Mouse (Mus musculus) MEL (cell line): ENCODE data around the gene Col4a2. TPM values are rescaled to one million over a fixed set of nuclear protein-coding genes. Genes with fewer than 3 reads are reported as not detected.

ENCODE experiments used
- DNase-seq: peaks from one replicate; pipeline ENCODE4 v3.0.0; 2011; ENCODE audit warnings: low read depth, low spot score
- H3K27ac ChIP-seq: 2 replicates; pipeline ENCODE4 v1.5.1; 2012; ENCODE audit warnings: low read depth, mild to moderate bottlenecking, control low read depth, low read length, moderate library complexity; ENCODE audit not compliant: control insufficient read depth
- H3K27me3 ChIP-seq, 2 experiments: fragments of 150-350 bp in 1 of 2; sonication (generic) in 1 of 2; 2 replicates each; pipeline ENCODE4 v1.6.1; 2012; ENCODE audit warnings: low read length in 2 of 2, mild to moderate bottlenecking in 2 of 2, improper control_type of control experiment in 1 of 2, moderate library complexity in 1 of 2; ENCODE audit not compliant: insufficient read depth in 2 of 2, control insufficient read depth in 1 of 2
- H3K36me3 ChIP-seq, 2 experiments: 2 replicates each; pipeline ENCODE4 v1.6.1; 2012 to 2014; ENCODE audit warnings: low read length in 2 of 2, improper control_type of control experiment in 1 of 2, inconsistent platforms in 1 of 2, mild to moderate bottlenecking in 1 of 2; ENCODE audit not compliant: insufficient read depth in 2 of 2, control insufficient read depth in 1 of 2
- H3K4me1 ChIP-seq, 2 experiments: fragments of 150-350 bp in 1 of 2; sonication (generic) in 1 of 2; 2 replicates each; pipeline ENCODE4 v1.6.1; 2012; ENCODE audit warnings: low read length in 2 of 2, improper control_type of control experiment in 1 of 2, mild to moderate bottlenecking in 1 of 2; ENCODE audit not compliant: insufficient read depth in 2 of 2, control insufficient read depth in 1 of 2
- H3K4me3 ChIP-seq, 2 experiments: fragments of 150-350 bp in 1 of 2; sonication (generic) in 1 of 2; 2 replicates each; pipeline ENCODE4 v1.5.1; 2012; ENCODE audit warnings: low read depth in 2 of 2, low read length in 2 of 2, mild to moderate bottlenecking in 2 of 2, moderate library complexity in 2 of 2, control low read depth in 1 of 2, improper control_type of control experiment in 1 of 2; ENCODE audit not compliant: control insufficient read depth in 1 of 2, insufficient read depth in 1 of 2
- H3K79me2 ChIP-seq: 2 replicates; pipeline ENCODE4 v1.6.1; 2012; ENCODE audit warnings: mild to moderate bottlenecking, low read length, moderate library complexity; ENCODE audit not compliant: control insufficient read depth, poor library complexity, insufficient read depth
- H3K9ac ChIP-seq: 2 replicates; pipeline ENCODE4 v1.6.1; 2012; ENCODE audit warnings: low read depth, mild to moderate bottlenecking, control low read depth, low read length, moderate library complexity; ENCODE audit not compliant: control insufficient read depth, poor library complexity, severe bottlenecking
- H3K9me3 ChIP-seq: fragments of 150-350 bp; sonication (generic); replicated peaks from 2 replicates; pipeline ENCODE4 v1.6.1; 2012; ENCODE audit warnings: mild to moderate bottlenecking, low read length, improper control_type of control experiment, moderate library complexity; ENCODE audit not compliant: insufficient read depth
- CHD1 ChIP-seq: IDR thresholded peaks from 2 replicates; pipeline ENCODE4 v1.6.1; 2012; ENCODE audit warnings: low read depth, mild to moderate bottlenecking, inconsistent platforms, low read length, improper control_type of control experiment
- E2F4 ChIP-seq: IDR thresholded peaks from 2 replicates; pipeline ENCODE4 v1.6.1; 2011; ENCODE audit warnings: low read depth, low read length, improper control_type of control experiment, borderline replicate concordance
- ELF1 ChIP-seq: IDR thresholded peaks from 2 replicates; pipeline ENCODE4 v1.6.1; 2014; ENCODE audit warnings: low read depth, mild to moderate bottlenecking, inconsistent platforms, low read length, improper control_type of control experiment, moderate library complexity
- EP300 ChIP-seq, 2 experiments: IDR thresholded peaks; 2 replicates each; pipeline ENCODE4 v1.6.1; 2011; ENCODE audit warnings: improper control_type of control experiment in 2 of 2, low read length in 2 of 2, low read depth in 1 of 2, mild to moderate bottlenecking in 1 of 2
- GABPA ChIP-seq: IDR thresholded peaks from 2 replicates; pipeline ENCODE4 v1.6.1; 2012; ENCODE audit warnings: low read depth, mild to moderate bottlenecking, inconsistent platforms, low read length, improper control_type of control experiment, moderate library complexity
- GATA1 ChIP-seq: IDR thresholded peaks from 2 replicates; pipeline ENCODE4 v1.6.1; 2011; ENCODE audit warnings: low read depth, low read length, improper control_type of control experiment
- KAT2A ChIP-seq: conservative IDR thresholded peaks from 2 replicates; pipeline ENCODE4 v1.6.1; 2012; ENCODE audit warnings: low read depth, low read length, improper control_type of control experiment, inconsistent platforms
- MXI1 ChIP-seq: IDR thresholded peaks from 2 replicates; pipeline ENCODE4 v1.6.1; 2011; ENCODE audit warnings: mild to moderate bottlenecking, low read depth, low read length, improper control_type of control experiment
- MYB ChIP-seq: IDR thresholded peaks from 2 replicates; pipeline ENCODE4 v1.6.1; 2011; ENCODE audit warnings: mild to moderate bottlenecking, low read depth, low read length, improper control_type of control experiment
- POLR2AphosphoS2 ChIP-seq: IDR thresholded peaks from 2 replicates; pipeline ENCODE4 v1.6.1; 2011; ENCODE audit warnings: low read length, improper control_type of control experiment
- POLR2AphosphoS5 ChIP-seq: IDR thresholded peaks from 2 replicates; pipeline ENCODE4 v1.6.1; 2012; ENCODE audit warnings: low read depth, borderline replicate concordance, mild to moderate bottlenecking, inconsistent platforms, low read length, moderate library complexity, mixed read lengths
- SIN3A ChIP-seq: IDR thresholded peaks from 2 replicates; pipeline ENCODE4 v1.6.1; 2012; ENCODE audit warnings: low read length, improper control_type of control experiment, inconsistent platforms
- TCF12 ChIP-seq: IDR thresholded peaks from 2 replicates; pipeline ENCODE4 v1.6.1; 2014; ENCODE audit warnings: low read depth, mild to moderate bottlenecking, inconsistent platforms, low read length, improper control_type of control experiment, moderate library complexity
- UBTF ChIP-seq: IDR thresholded peaks from 2 replicates; pipeline ENCODE4 v1.6.1; 2012; ENCODE audit warnings: low read depth, mild to moderate bottlenecking, inconsistent platforms, low read length, improper control_type of control experiment, moderate library complexity, borderline replicate concordance; ENCODE audit not compliant: insufficient read depth
- USF1 ChIP-seq: IDR thresholded peaks from 2 replicates; pipeline ENCODE4 v1.6.1; 2014; ENCODE audit warnings: low read depth, mild to moderate bottlenecking, inconsistent platforms, low read length, improper control_type of control experiment, moderate library complexity
- USF2 ChIP-seq, 2 experiments: IDR thresholded peaks; 2 replicates each; pipeline ENCODE4 v1.6.1; 2011 to 2012; ENCODE audit warnings: improper control_type of control experiment in 2 of 2, low read length in 2 of 2, borderline replicate concordance in 1 of 2, inconsistent platforms in 1 of 2, low read depth in 1 of 2, mild to moderate bottlenecking in 1 of 2; ENCODE audit not compliant: insufficient read depth in 1 of 2
- ZMIZ1 ChIP-seq: IDR thresholded peaks from 2 replicates; pipeline ENCODE4 v1.6.1; 2012; ENCODE audit warnings: low read depth, mild to moderate bottlenecking, inconsistent platforms, low read length, improper control_type of control experiment, moderate library complexity
- polyA plus RNA-seq, 2 experiments: library from polyadenylated mRNA; stranded (reverse) in 1 of 2; unstranded in 1 of 2; fragments of >175 nt in 1 of 2; fragments of >200 nt in 1 of 2; gene quantifications; 2 replicates each; pipeline versions ENCODE4 v1.2.1 to v1.2.4; 2012; ENCODE audit warnings: low replicate concordance in 2 of 2, low read depth in 1 of 2; ENCODE audit not compliant: insufficient read length in 2 of 2, insufficient read depth in 1 of 2, missing spikeins in 1 of 2
- total RNA-seq: library from RNA; depleted of rRNA; stranded (reverse); fragments of 300-350 nt; gene quantifications from 2 replicates; pipeline ENCODE4 v1.2.3, GENCODE M21; 2012

Gene Col4a2
- total and polyA plus RNA-seq, 3 experiments, result 0.04 to 0.81 TPM; not detected in 1

GRCm38 (mm10) chr8:11470694-11471093, 158.1 kb downstream of the Col4a2 start:
- H3K36me3 ChIP-seq, result no peaks in the 10 kb centered on the region
- no peaks in the 10 kb centered on the region for H3K4me1 ChIP-seq
- no peak overlapping the region for H3K27ac ChIP-seq
- no peaks in the 10 kb centered on the region for H3K27me3 ChIP-seq
- no peak overlapping the region for H3K9ac ChIP-seq
- no peaks in the 10 kb centered on the region for H3K9me3 ChIP-seq
- H3K79me2 ChIP-seq, result peaks cover 3% of the 10 kb centered on the region; the same call in 1 of the 2 replicates
- H3K4me3 ChIP-seq, result no peak overlapping the region
- no peak for DNase-seq
- no peak for TF ChIP-seq USF1
- no peak for TF ChIP-seq TCF12
- TF ChIP-seq UBTF, result no peak
- no peak for TF ChIP-seq MXI1
- no peak for TF ChIP-seq ZMIZ1
- TF ChIP-seq MYB, result no peak
- no peak for TF ChIP-seq EP300 (IDR thresholded peaks at IDR 0.05; ENCODE audit: low read depth in 1 of 2, low read length in 2 of 2)
- TF ChIP-seq GATA1, result no peak
- no peak for TF ChIP-seq POLR2AphosphoS2
- no peak for TF ChIP-seq GABPA
- TF ChIP-seq ELF1, result no peak

DNA sequence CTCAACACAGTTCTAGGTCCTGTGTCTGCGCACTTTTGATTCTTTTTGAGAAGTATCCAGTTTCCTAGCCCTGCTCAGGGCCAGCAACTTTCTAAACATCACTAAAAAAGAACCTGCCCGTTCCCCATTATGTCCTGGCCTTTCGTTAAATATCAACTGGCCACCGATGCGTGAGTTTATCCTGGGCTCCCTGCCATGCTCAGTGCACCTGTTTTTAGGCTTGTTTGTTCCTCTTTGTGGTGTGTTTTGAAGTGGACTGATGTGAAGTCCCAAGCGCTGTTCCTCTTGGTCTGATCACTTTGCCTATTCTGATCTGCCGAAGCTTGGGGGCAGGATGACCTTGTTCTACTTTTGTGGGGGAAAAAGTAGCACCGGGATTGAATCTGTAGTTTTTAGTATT, 158.7 kb downstream of the Col4a2 start:
- Histone ChIP-seq H3K79me2 (peaks cover 3% of the 10 kb centered on the region; the same call in 1 of the 2 replicates), H3K27ac (no peak overlapping the region), H3K9me3 (no peaks in the 10 kb centered on the region), H3K9ac (no peak overlapping the region), H3K36me3 (no peaks in the 10 kb centered on the region), H3K4me3 (no peak overlapping the region), H3K27me3 (no peaks in the 10 kb centered on the region)
- DNase-seq, result no peak
- TF ChIP-seq POLR2AphosphoS2 (no peak), KAT2A (no peak), ZMIZ1 (no peak), SIN3A (no peak), USF1 (no peak), USF2 (IDR thresholded peaks at IDR 0.05; ENCODE audit: borderline replicate concordance in 1 of 2, insufficient read depth in 1 of 2, low read depth in 1 of 2, low read length in 2 of 2) (no peak), POLR2AphosphoS5 (no peak), MYB (no peak), UBTF (no peak), E2F4 (no peak), CHD1 (no peak)
- TF ChIP-seq, all 39 proteins: peak for 0
- H3K4me1 ChIP-seq, result no peaks in the 10 kb centered on the region
